Mouse (Mus musculus): ENCODE measurements around the gene Tubg1. TPM values are rescaled to one million over a fixed set of nuclear protein-coding genes. Genes with fewer than 3 reads are reported as not detected.

Tubg1 gene
- total RNA-seq, 1 experiment from 2014 or later: 48.6 TPM

GRCm38 (mm10) chr11:101166357-101166756 lies 46.6 kb downstream of the Tubg1 start:
- DNase-seq: no peak

- no peak for DNase-seq
These were observed 47.6 kb downstream of the Tubg1 start for GRCm38 (mm10) chr11:101167211-101167962.

GRCm38 (mm10) chr11:101167963-101168300 lies 48.2 kb downstream of the Tubg1 start:
- DNase-seq: no peak

GRCm38 (mm10) chr11:101168301-101168980 lies 48.7 kb downstream of the Tubg1 start:
- DNase-seq: peak; percentile 68

GRCm38 (mm10) chr11:101169301-101170107 lies 49.8 kb downstream of the Tubg1 start:
- DNase-seq: no peak

- DNase-seq: peak; percentile 86
These were observed 50.6 kb downstream of the Tubg1 start, which contains the start of gene Cntnap1 for GRCm38 (mm10) chr11:101170354-101170810. Gene Cntnap1, plus strand, starts transcription at chr11:101170523.

- DNase-seq: peak; percentile 97
These were observed 51.3 kb downstream of the Tubg1 start, which contains the start of gene Plekhh3 for GRCm38 (mm10) chr11:101170811-101171610. Gene Plekhh3, minus strand, starts transcription at chr11:101171351.

GRCm38 (mm10) chr11:101171721-101172433 lies 52.1 kb downstream of the Tubg1 start:
- DNase-seq: peak; percentile 83

- DNase-seq: no peak
These were observed 52.7 kb downstream of the Tubg1 start for GRCm38 (mm10) chr11:101172434-101172815.

- DNase-seq: no peak
These were observed 53.4 kb downstream of the Tubg1 start for GRCm38 (mm10) chr11:101173112-101173511.

GRCm38 (mm10) chr11:101173631-101174388 lies 54.1 kb downstream of the Tubg1 start:
- DNase-seq: peak; percentile 88

- DNase-seq: no peak
These were observed 54.6 kb downstream of the Tubg1 start for GRCm38 (mm10) chr11:101174389-101174745.

- DNase-seq: peak; percentile 50
These were observed 55.3 kb downstream of the Tubg1 start, which contains the start of gene Ccr10 for GRCm38 (mm10) chr11:101174851-101175628. Gene Ccr10, minus strand, starts transcription at chr11:101175443.

GRCm38 (mm10) chr11:101175636-101176116 lies 55.9 kb downstream of the Tubg1 start:
- DNase-seq: peak; percentile 51

Small RNAs within 50 kb of the gene (microRNA-seq; reads per million reads assigned to microRNA genes)
- 0 reads per million in 2 experiments for gene Gm27626

Other genes starting within 250 kb of the Tubg1 start
- gene Stat3, start 180.4 kb upstream of the Tubg1 start, total RNA-seq (2021): 75.1 and 82.4 TPM in 2 replicates
- gene Cavin1, start 149.1 kb upstream of the Tubg1 start, total RNA-seq (2021): 290 and 306 TPM in 2 replicates
- gene Atp6v0a1, start 110.5 kb upstream of the Tubg1 start, total RNA-seq (2021): 91.3 and 111 TPM in 2 replicates
- 29.6 and 30.8 TPM in 2 replicates for gene Naglu, start 49.9 kb upstream of the Tubg1 start, total RNA-seq (2021)
- 0.85 and 1.2 TPM in 2 replicates for gene Hsd17b1, start 41.5 kb upstream of the Tubg1 start, total RNA-seq (2021)
- 87.7 and 97.6 TPM in 2 replicates for gene Coasy, start 37.4 kb upstream of the Tubg1 start, total RNA-seq (2021)
- 39.8 and 45.9 TPM in 2 replicates for gene Mlx, start 32.7 kb upstream of the Tubg1 start, total RNA-seq (2021)
- 6.6 and 8.8 TPM in 2 replicates for gene Psmc3ip, start 24.5 kb upstream of the Tubg1 start, total RNA-seq (2021)
- gene Retreg3, start within 50 bp of the Tubg1 start, total RNA-seq (2021): 53.7 and 56.0 TPM in 2 replicates
- 7.2 and 7.9 TPM in 2 replicates for gene Tubg2, start 36.0 kb downstream of the Tubg1 start, total RNA-seq (2021)
- gene Cntnap1, start 50.6 kb downstream of the Tubg1 start, total RNA-seq (2021): 10.9 and 13.5 TPM in 2 replicates
- 30.5 and 32.7 TPM in 2 replicates for gene Plekhh3, start 51.4 kb downstream of the Tubg1 start, total RNA-seq (2021)
- gene Ccr10, start 55.5 kb downstream of the Tubg1 start, total RNA-seq (2021): 1.4 and 1.5 TPM in 2 replicates
- gene Ezh1, start 106.5 kb downstream of the Tubg1 start, total RNA-seq (2021): 28.8 and 37.7 TPM in 2 replicates
- 107 and 145 TPM in 2 replicates for gene Ramp2, start 126.1 kb downstream of the Tubg1 start, total RNA-seq (2021)
- 116 and 120 TPM in 2 replicates for gene Vps25, start 133.8 kb downstream of the Tubg1 start, total RNA-seq (2021)
- gene Wnk4, start 140.6 kb downstream of the Tubg1 start, total RNA-seq (2021): 3.4 and 3.6 TPM in 2 replicates
- gene Cntd1, start 159.1 kb downstream of the Tubg1 start, total RNA-seq (2021): 0.44 and 0.86 TPM in 2 replicates
- 79.4 and 80.1 TPM in 2 replicates for gene Coa3, start 159.2 kb downstream of the Tubg1 start, total RNA-seq (2021)
- 135 and 147 TPM in 2 replicates for gene Becn1, start 182.3 kb downstream of the Tubg1 start, total RNA-seq (2021)
- gene Psme3, start 196.3 kb downstream of the Tubg1 start, total RNA-seq (2021): 148 and 152 TPM in 2 replicates
- 7.3 and 10.2 TPM in 2 replicates for gene Aoc2, start 205.1 kb downstream of the Tubg1 start, total RNA-seq (2021)
- 125 and 168 TPM in 2 replicates for gene Aoc3, start 210.7 kb downstream of the Tubg1 start, total RNA-seq (2021)
- 8.4 and 26.4 TPM in 2 replicates for gene G6pc, start 247.6 kb downstream of the Tubg1 start, total RNA-seq (2021)